ENCODE assay signal across 7 mouse cellular contexts in genomic region chr19:59260718-59261442, GRCm38 (mm10). TPM values are rescaled to one million over a fixed set of nuclear protein-coding genes. Genes with fewer than 3 reads are reported as not detected.
A peak's percentile ranks its signal among the peaks of the same experiment; 100 is the strongest.
DNase-seq lines count a peak whose midpoint lies in the region; ATAC-seq and TF ChIP-seq lines count a peak whose summit lies in the region.

Gene Slc18a2 (plus strand): TSS chr19:59260896.

- peak within 1 kb of the TSS; percentile 40 for H3K4me3 ChIP-seq in forebrain, embryonic 11.5 days (ENCODE audit: low read depth, low read length)
- H3K4me3 ChIP-seq in midbrain, postnatal 0 days (ENCODE audit: low read depth, low read length), result peak within 1 kb of the TSS; percentile 36

- peak within 1 kb of the TSS; percentile 4 for H3K9ac ChIP-seq in forebrain, embryonic 11.5 days (ENCODE audit: low read length)
- H3K9ac ChIP-seq in midbrain, postnatal 0 days (replicated peaks; ENCODE audit: low read length, poor library complexity, severe bottlenecking), result peak within 1 kb of the TSS; percentile 50

- WGBS in forebrain, embryonic 11.5 days, result under 1% methylated on average over 54 of the region's 55 CpGs
- under 1% methylated on average over 54 of the region's 55 CpGs for WGBS in midbrain, postnatal 0 days

- no peaks in the 10 kb centered on the region for H3K9me3 ChIP-seq in forebrain, embryonic 11.5 days (ENCODE audit: control insufficient read depth, low read length)
- peaks cover 6% of the 10 kb centered on the region; the same call in 1 of the 2 replicates for H3K9me3 ChIP-seq in midbrain, postnatal 0 days (ENCODE audit: low read length)

- H3K36me3 ChIP-seq in forebrain, embryonic 11.5 days (ENCODE audit: control insufficient read depth, insufficient read depth, low read length), result no peaks in the 10 kb centered on the region
- H3K36me3 ChIP-seq in midbrain, postnatal 0 days (ENCODE audit: insufficient read depth, low read length), result no peaks in the 10 kb centered on the region

- ATAC-seq in forebrain, embryonic 11.5 days (replicated peaks; ENCODE audit: low FRiP score), result peak; percentile 79
- peak; percentile 52; the same call in 1 of the 2 replicates for ATAC-seq in midbrain, postnatal 0 days (ENCODE audit: low FRiP score)

- peaks cover 15% of the 10 kb centered on the region for H3K27me3 ChIP-seq in forebrain, embryonic 11.5 days (ENCODE audit: control insufficient read depth, insufficient read depth, low read length)
- peaks cover 11% of the 10 kb centered on the region; the same call in 1 of the 2 replicates for H3K27me3 ChIP-seq in midbrain, postnatal 0 days (ENCODE audit: insufficient read depth, low read length)

- no peak within 1 kb of the TSS for H3K27ac ChIP-seq in forebrain, embryonic 11.5 days (ENCODE audit: low read depth, low read length)
- H3K27ac ChIP-seq in midbrain, postnatal 0 days (ENCODE audit: low read depth, low read length), result no peak within 1 kb of the TSS

- H3K4me2 ChIP-seq in forebrain, embryonic 11.5 days (ENCODE audit: low read depth, low read length, severe bottlenecking), result peak within 1 kb of the TSS; percentile 82
- peak within 1 kb of the TSS; percentile 56 for H3K4me2 ChIP-seq in midbrain, postnatal 0 days (ENCODE audit: low read depth, low read length, poor library complexity, severe bottlenecking)

- H3K4me1 ChIP-seq in forebrain, embryonic 11.5 days (replicated peaks; ENCODE audit: control insufficient read depth, insufficient read depth, low read length), result peaks cover 17% of the 10 kb centered on the region
- 0 out of 2 replicates have a peak, but pooled peaks cover 6% of the 10 kb centered on the region for H3K4me1 ChIP-seq in midbrain, postnatal 0 days (ENCODE audit: insufficient read depth, low read length)

- DNase-seq in ES-CJ7 (ENCODE audit: low read depth, low spot score), result peak; percentile 17
- peak; percentile 39 for DNase-seq in R1 (ENCODE audit: low read depth, low spot score)
- peak; percentile 77 for DNase-seq in forebrain, embryonic 11.5 days (ENCODE audit: low spot score)
- peak; percentile 33 for DNase-seq in kidney, postnatal 14 days
- DNase-seq in midbrain, postnatal 0 days (ENCODE audit: low spot score), result peak; percentile 16
- no peak for DNase-seq in cerebellum, adult 9-11 months
- no peak for DNase-seq in T-cell, adult 2 months (ENCODE audit: low spot score)

- no peak for TF ChIP-seq CTCF in midbrain, postnatal 0 days (IDR thresholded peaks at IDR 0.05)

RNA-seq across cellular contexts. Expression of gene Slc18a2, which starts in this region (rescaled TPM):
- polyA plus RNA-seq in forebrain, embryonic 11.5 days (2014; fragmentation: Nextera tagmentation; extraction: Ambion mirVana), result 19.3 and 19.7 TPM in 2 replicates
- total RNA-seq in midbrain, postnatal 0 days (2014; rRNA removed), result 21.4 and 21.7 TPM in 2 replicates
- polyA plus RNA-seq in midbrain, postnatal 0 days (2015; fragmentation: Nextera tagmentation; extraction: Ambion mirVana), result 19.5 TPM in 2 replicates

Comparison
In these comparisons a context has a peak if more than half of its experiments do, and no peak if none do; other contexts are left out.
1. DNase-seq: peak in ES-CJ7 (single experiment), R1 (single experiment), forebrain, embryonic 11.5 days (single experiment), kidney, postnatal 14 days (single experiment) and midbrain, postnatal 0 days (single experiment); none in cerebellum, adult 9-11 months (single experiment) and T-cell, adult 2 months (single experiment).